Mouse (Mus musculus) macrophage (primary cell): Measurements from ENCODE around the gene Ppdpf. TPM values are rescaled to one million over a fixed set of nuclear protein-coding genes. Genes with fewer than 3 reads are reported as not detected.

Experiments used
- H3K27ac ChIP-seq: fragments of 350-480 bp; formaldehyde crosslinking; 2 replicates; pipeline ENCODE4 v1.9.0; 2021
- H3K36me3 ChIP-seq: fragments of 350-480 bp; formaldehyde crosslinking; 2 replicates; pipeline ENCODE4 v1.9.0; 2021; ENCODE audit errors: inconsistent target
- H3K4me3 ChIP-seq: fragments of 350-480 bp; formaldehyde crosslinking; 2 replicates; pipeline ENCODE4 v1.9.0; 2021; ENCODE audit errors: inconsistent target
- H3K79me2 ChIP-seq: fragments of 350-480 bp; formaldehyde crosslinking; 2 replicates; pipeline ENCODE4 v1.9.0; 2021; ENCODE audit errors: inconsistent target
- WGBS: methylation state at CpG from one replicate; pipeline ENCODE4 v1.1.7; 2026; ENCODE audit warnings: inconsistent platforms; ENCODE audit not compliant: missing documents; 5-methylcytosine and 5-hydroxymethylcytosine counted together
- polyA plus RNA-seq: library from polyadenylated mRNA; stranded (reverse); fragments of 250-400 nt; gene quantifications from 3 replicates; pipeline ENCODE4 v1.2.4, GENCODE M21; 2018; ENCODE audit warnings: inconsistent platforms
- total RNA-seq, 78 experiments: library from RNA; depleted of rRNA; stranded (reverse); fragments of 250-400 nt; gene quantifications; 1 replicate in 9 of 78; 2 replicates in 24 of 78; 3 replicates in 43 of 78; 4 replicates in 2 of 78; pipeline ENCODE4 v1.2.4; 2018; ENCODE audit warnings: inconsistent platforms in 56 of 78

Gene Ppdpf
- total RNA-seq (2018; cell fraction: chromatin; rRNA removed) = 10 to 100 TPM in 20 of 26 experiments, 1 to 10 TPM in 6; 3.4 to 39.6 (median 19.1) TPM
- total RNA-seq (2018; cell fraction: cytosol; rRNA removed) = 100 to 1,000 TPM in 13 of 26 experiments, 10 to 100 TPM in 13; 60.8 to 145 (median 99.8) TPM
- total RNA-seq (2018; cell fraction: nucleus; rRNA removed) = 10 to 100 TPM; 14.6 to 95.4 (median 48.7) TPM
- polyA plus RNA-seq = 60.5 to 98.7 TPM (median 67.9 TPM) in 3 replicates

DNA sequence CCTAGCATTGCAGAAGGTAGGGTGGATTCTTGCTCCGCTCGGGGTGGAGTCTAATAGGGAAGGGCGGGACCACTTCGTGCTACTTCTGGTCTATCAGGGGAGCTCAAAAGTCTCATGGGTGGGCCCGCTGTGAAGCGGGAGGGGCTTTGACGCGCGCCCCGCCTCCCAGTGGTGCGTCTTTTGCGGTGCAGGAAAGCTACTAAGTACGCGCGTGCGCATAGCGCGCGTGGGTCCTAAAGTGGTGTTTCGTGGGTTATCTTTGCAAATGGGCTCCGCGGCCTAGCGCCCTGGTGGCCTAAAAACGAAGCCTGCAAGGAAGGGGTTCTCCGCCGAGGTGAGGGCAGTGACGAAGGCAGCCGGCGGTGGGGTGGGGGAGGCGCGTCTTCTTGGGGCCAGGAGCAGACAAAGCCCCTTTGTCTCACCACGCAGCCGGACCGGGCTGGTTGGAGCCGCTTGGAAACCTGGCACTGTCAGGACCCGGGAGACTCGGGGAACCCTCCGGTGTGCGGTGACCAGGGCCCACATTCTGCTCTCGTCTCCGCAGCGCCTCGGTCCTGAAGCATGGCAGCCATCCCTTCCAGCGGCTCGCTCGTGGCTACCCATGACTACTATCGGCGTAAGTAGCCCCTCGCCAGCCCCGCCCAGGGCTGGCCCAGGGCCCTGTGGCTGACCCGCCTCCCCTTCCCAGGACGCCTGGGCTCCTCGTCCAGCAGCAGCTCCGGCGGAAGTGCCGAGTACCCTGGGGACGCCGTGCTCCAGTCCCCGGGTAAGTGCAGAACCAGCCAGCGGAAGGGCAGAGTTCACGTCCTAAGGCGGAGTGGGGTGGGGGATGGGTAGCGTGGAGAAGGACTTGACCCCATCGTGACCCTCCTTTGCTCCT lies at the start of gene Ppdpf:
Gene Ppdpf, plus strand, starts transcription at position 127 of the 880 bp plus-strand sequence.
- Histone ChIP-seq H3K27ac (peak within 1 kb of the TSS; percentile 74), H3K79me2 (no peaks in the 10 kb centered on the region), H3K36me3 (no peaks in the 10 kb centered on the region), H3K4me3 (peak within 1 kb of the TSS; percentile 57)
- under 1% methylated on average over 58 of the region's 64 CpGs for WGBS

DNA sequence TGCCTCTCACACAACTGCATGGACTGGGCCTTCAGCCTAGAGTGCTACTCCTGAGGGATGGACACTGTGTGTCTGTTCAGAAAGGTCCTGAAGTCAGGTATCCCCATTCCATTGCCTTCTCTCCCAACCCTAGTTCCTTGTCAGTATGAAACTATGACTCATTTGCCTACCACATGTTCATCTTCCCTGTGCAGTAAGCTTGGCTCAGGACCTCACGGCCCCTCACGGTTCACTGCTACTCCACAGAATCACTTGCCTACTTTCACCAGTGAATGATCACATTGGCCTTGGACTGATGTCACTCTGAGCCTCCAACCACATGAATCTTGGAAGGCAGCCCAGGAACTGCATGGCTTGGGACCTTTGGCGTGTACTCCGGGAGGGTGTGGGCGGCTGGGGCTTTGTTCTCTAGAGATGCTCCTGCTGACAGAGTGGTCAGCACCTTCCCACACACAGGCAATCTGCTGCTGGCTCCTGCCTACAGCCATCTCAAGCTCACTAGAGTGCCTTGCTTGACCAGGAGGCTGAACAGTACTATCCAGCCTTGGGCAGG lies 47.3 kb upstream of the Ppdpf start:
- Histone ChIP-seq H3K4me3 (no peak overlapping the region), H3K27ac (no peak overlapping the region), H3K36me3 (no peaks in the 10 kb centered on the region), H3K79me2 (no peaks in the 10 kb centered on the region)
- 88% methylated on average over 5 of the region's 5 CpGs for WGBS

GRCm38 (mm10) chr2:181142703-181143135 lies 44.3 kb upstream of the Ppdpf start:
- H3K36me3 ChIP-seq = no peaks in the 10 kb centered on the region
- WGBS = 64% methylated on average over 8 of the region's 8 CpGs
- no peak overlapping the region for H3K4me3 ChIP-seq
- no peak overlapping the region for H3K27ac ChIP-seq
- H3K79me2 ChIP-seq = no peaks in the 10 kb centered on the region

GRCm38 (mm10) chr2:181143509-181144276 lies 43.4 kb upstream of the Ppdpf start:
- no peak overlapping the region for H3K27ac ChIP-seq
- WGBS = 76% methylated on average over 2 of the region's 2 CpGs
- no peak overlapping the region for H3K4me3 ChIP-seq
- no peaks in the 10 kb centered on the region for H3K79me2 ChIP-seq
- H3K36me3 ChIP-seq = no peaks in the 10 kb centered on the region

DNA sequence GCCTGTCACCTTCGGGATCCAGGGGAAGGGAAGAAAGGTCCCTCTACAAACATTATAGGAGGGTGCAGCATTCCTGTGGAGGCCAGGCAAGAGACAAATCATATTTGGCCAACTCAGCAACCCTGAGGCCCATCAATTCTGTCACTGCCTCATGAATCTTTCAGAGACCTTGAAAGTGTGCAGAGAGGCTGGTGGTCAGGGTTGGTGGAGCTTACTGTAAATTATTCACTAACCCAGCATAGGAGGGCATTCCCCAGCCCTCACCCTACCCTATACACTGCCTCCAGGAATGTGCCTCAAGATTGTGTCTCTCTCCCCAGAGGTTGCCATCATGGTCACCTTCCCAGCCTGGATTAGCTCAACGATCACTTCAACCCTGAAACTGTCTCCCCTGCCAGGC lies 42.4 kb upstream of the Ppdpf start:
- no peaks in the 10 kb centered on the region for H3K36me3 ChIP-seq
- H3K4me3 ChIP-seq = no peak overlapping the region
- H3K27ac ChIP-seq = no peak overlapping the region
- 82% methylated on average over 2 of the region's 2 CpGs for WGBS
- no peaks in the 10 kb centered on the region for H3K79me2 ChIP-seq

GRCm38 (mm10) chr2:181146976-181147545 lies 40.0 kb upstream of the Ppdpf start:
- no peak overlapping the region for H3K4me3 ChIP-seq
- H3K79me2 ChIP-seq = no peaks in the 10 kb centered on the region
- WGBS = 61% methylated on average over 4 of the region's 4 CpGs

GRCm38 (mm10) chr2:181147546-181148317 lies 39.3 kb upstream of the Ppdpf start:
- no peaks in the 10 kb centered on the region for H3K79me2 ChIP-seq
- no peak overlapping the region for H3K27ac ChIP-seq
- H3K4me3 ChIP-seq = no peak overlapping the region
- H3K36me3 ChIP-seq = no peaks in the 10 kb centered on the region
- WGBS = 3% methylated on average over 56 of the region's 61 CpGs

More at GRCm38 (mm10) chr2:181146976-181147545, 40.0 kb upstream of the Ppdpf start:
- Histone ChIP-seq H3K27ac (no peak overlapping the region), H3K36me3 (no peaks in the 10 kb centered on the region)

DNA sequence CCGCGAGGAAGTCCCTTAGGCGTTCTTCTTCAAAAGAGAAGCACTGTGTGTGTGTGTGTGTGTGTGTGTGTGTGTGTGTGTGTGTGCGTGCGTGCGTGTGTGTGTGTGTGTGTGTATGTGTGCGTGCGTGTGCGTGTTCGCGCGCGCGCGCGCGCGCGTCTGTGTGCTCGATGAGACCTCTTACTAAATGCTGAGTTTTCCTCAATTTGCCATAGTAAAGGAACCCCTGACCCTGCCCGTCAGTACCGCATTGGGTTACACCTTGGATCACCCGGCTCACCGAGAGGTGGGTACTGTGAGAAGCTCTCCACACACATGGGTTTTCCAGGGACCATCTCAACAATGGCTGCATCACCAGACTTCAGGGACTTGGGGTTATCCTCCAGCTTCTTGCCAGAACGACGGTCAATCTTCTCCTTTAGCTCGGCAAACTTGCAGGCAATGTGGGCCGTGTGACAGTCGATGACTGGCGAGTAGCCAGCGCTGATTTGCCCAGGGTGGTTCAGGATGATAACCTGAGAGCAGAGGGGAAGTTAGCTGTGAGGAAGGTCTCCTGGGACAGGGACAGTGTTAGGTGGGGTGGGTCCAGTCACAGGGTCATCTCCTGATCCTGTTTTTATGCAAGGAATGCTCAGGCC lies 38.6 kb upstream of the Ppdpf start:
- no peaks in the 10 kb centered on the region for H3K36me3 ChIP-seq
- no peak overlapping the region for H3K4me3 ChIP-seq
- 18% methylated on average over 12 of the region's 31 CpGs for WGBS
- no peaks in the 10 kb centered on the region for H3K79me2 ChIP-seq
- no peak overlapping the region for H3K27ac ChIP-seq

DNA sequence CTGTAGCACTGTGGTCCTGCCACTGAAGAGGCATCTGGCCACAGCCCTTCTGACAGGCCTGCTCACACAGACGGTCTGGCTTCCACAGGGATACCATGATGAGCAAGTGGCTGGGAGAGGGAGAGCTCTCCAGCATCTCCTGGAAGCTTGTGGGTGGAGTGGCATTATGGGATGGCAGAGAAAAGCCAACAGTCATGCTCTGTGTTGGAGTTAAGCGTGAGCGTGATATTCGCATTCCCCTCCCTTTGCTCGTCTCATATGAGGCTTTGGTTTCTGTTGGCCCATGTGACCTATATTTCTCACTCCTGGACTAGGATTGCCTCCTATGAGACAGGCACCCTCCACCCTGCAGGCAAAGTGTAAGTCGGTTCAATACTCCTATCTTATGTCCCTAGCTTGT lies 36.8 kb upstream of the Ppdpf start:
- Histone ChIP-seq H3K27ac (no peak overlapping the region), H3K36me3 (no peaks in the 10 kb centered on the region), H3K4me3 (no peak overlapping the region), H3K79me2 (no peaks in the 10 kb centered on the region)
- WGBS = 68% methylated on average over 6 of the region's 6 CpGs

GRCm38 (mm10) chr2:181152701-181153100 lies 34.3 kb upstream of the Ppdpf start:
- WGBS = 90% methylated on average over 17 of the region's 17 CpGs
- no peak overlapping the region for H3K27ac ChIP-seq
- H3K4me3 ChIP-seq = no peak overlapping the region
- H3K79me2 ChIP-seq = no peaks in the 10 kb centered on the region
- no peaks in the 10 kb centered on the region for H3K36me3 ChIP-seq

GRCm38 (mm10) chr2:181153131-181153530 lies 33.9 kb upstream of the Ppdpf start:
- Histone ChIP-seq H3K79me2 (no peaks in the 10 kb centered on the region), H3K36me3 (no peaks in the 10 kb centered on the region), H3K4me3 (no peak overlapping the region), H3K27ac (no peak overlapping the region)
- WGBS = 83% methylated on average over 1 of the region's 1 CpGs

GRCm38 (mm10) chr2:181153837-181154236 lies 33.2 kb upstream of the Ppdpf start:
- no peak overlapping the region for H3K4me3 ChIP-seq
- WGBS = 6% methylated on average over 1 of the region's 1 CpGs

DNA sequence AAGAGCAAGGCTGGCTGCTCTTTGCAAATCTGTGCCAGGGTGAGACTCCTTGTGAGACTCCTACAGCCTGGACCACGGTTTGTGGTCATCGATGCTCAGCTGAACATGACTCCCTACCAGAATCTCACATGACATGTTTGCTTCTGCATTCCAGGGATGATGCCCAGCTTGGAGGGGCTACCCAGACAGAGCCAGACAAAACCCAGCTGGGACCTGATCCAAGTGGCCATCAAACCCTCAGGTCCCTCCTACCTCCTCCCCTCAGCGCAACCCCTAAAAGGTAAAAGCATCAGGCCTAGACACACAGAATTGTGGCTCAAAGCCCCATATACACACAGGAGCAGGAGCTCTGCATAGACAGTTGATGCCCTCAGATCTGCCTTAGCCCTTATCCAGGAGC lies 32.7 kb upstream of the Ppdpf start:
- Histone ChIP-seq H3K36me3 (no peaks in the 10 kb centered on the region), H3K4me3 (no peak overlapping the region), H3K27ac (no peak overlapping the region), H3K79me2 (no peaks in the 10 kb centered on the region)
- 92% methylated on average over 3 of the region's 3 CpGs for WGBS

More at GRCm38 (mm10) chr2:181153837-181154236, 33.2 kb upstream of the Ppdpf start:
- Histone ChIP-seq H3K79me2 (no peaks in the 10 kb centered on the region), H3K36me3 (no peaks in the 10 kb centered on the region), H3K27ac (no peak overlapping the region)
